In the genomic region with DNA sequence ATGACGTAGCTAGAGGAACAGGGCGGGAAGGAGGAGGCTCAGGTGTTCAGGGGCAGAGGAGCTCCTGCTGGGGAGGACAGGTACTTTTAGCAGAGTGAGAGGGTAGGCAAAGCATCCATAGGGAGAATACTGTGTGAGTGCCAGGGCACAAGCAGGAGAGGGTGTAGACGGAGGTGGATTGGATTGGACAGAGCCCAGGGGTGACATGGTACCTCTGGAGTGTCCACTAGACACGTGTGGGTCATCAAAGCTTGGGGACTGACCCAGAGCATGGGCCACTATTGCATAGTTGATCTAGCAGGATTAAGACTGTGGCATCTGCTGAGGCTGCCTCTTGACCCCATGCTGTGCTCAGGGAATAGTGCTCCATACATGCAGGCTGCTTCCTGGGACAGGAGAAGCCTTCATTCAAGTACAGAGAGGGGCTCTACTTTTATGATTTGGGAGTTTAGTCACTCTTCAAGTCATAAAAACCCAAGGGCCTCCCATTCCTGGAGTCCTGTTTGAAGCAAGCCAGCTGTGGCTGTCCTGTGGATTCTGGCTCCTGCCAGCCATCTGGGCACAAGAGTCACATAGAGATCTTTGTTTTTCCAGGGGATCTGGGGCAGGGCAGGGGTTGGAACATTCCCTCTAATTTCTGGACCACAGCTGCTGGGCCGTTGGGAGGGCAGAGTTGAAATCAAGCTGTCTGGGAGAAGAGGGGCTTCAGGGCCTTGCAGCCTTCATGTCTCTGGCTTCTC, we compare ENCODE assay signal across 14 mouse cellular contexts. TPM values are rescaled to one million over a fixed set of nuclear protein-coding genes. Genes with fewer than 3 reads are reported as not detected.
A peak's percentile ranks its signal among the peaks of the same experiment; 100 is the strongest.
DNase-seq lines count a peak whose midpoint lies in the region; ATAC-seq lines count a peak whose summit lies in the region.
"Had no signal": no experiment of that assay in that cellular context is flagged by ENCODE, and none has a peak within 500 bp of the region (broad histone marks: within the 10 kb centered on the region; RNA-seq: fewer than 3 reads in every experiment).

No protein-coding gene starts in this region.

- peaks cover 5% of the 10 kb centered on the region; the same call in 1 of the 2 replicates for H3K4me1 ChIP-seq in kidney, embryonic 14.5 days (ENCODE audit: control insufficient read depth, insufficient read depth, low read length)
- peaks cover 23% of the 10 kb centered on the region for H3K4me1 ChIP-seq in lung, embryonic 16.5 days (replicated peaks; ENCODE audit: control insufficient read depth, insufficient read depth, low read length)
- H3K4me1 ChIP-seq in embryonic facial prominence, embryonic 14.5 days (ENCODE audit: control insufficient read depth, insufficient read depth, low read length), result peaks cover 12% of the 10 kb centered on the region; the same call in 1 of the 2 replicates
- no peaks in the 10 kb centered on the region; the same call in 1 of the 2 replicates for H3K4me1 ChIP-seq in stomach, embryonic 14.5 days (ENCODE audit: control insufficient read depth, insufficient read depth, low read length)

- WGBS in kidney, embryonic 14.5 days, result 41% methylated on average over 5 of the region's 5 CpGs
- WGBS in lung, embryonic 16.5 days, result 56% methylated on average over 5 of the region's 5 CpGs
- WGBS in embryonic facial prominence, embryonic 14.5 days, result 65% methylated on average over 5 of the region's 5 CpGs
- WGBS in stomach, embryonic 14.5 days, result 61% methylated on average over 5 of the region's 5 CpGs

- H3K9ac ChIP-seq in kidney, embryonic 14.5 days (ENCODE audit: low read depth, low read length), result no peak overlapping the region
- 0 out of 2 replicates have a peak overlapping the region, but pooled peaks have one; percentile 10 for H3K9ac ChIP-seq in lung, embryonic 16.5 days (ENCODE audit: low read length)
- H3K9ac ChIP-seq in embryonic facial prominence, embryonic 14.5 days (ENCODE audit: low read depth, low read length), result 0 out of 2 replicates have a peak overlapping the region, but pooled peaks have one; percentile 3
- H3K9ac ChIP-seq in stomach, embryonic 14.5 days (replicated peaks; ENCODE audit: low read depth, low read length), result no peak overlapping the region
- H3K9ac ChIP-seq: hindbrain, embryonic 14.5 days had no signal

- ATAC-seq in kidney, embryonic 14.5 days (ENCODE audit: low FRiP score, low TSS enrichment), result peak; percentile 58
- ATAC-seq in lung, embryonic 16.5 days (ENCODE audit: low read depth), result no peak
- peak; percentile 48; the same call in 1 of the 2 replicates for ATAC-seq in embryonic facial prominence, embryonic 14.5 days (ENCODE audit: low read depth)
- peak; percentile 43; the same call in 1 of the 2 replicates for ATAC-seq in stomach, embryonic 14.5 days (ENCODE audit: insufficient number of reproducible peaks, insufficient read depth, low FRiP score, low read depth)
- ATAC-seq in cerebellum, adult (ENCODE audit: insufficient number of reproducible peaks, low FRiP score, low TSS enrichment), result no peak
- no peak for ATAC-seq in CD4-positive, CD25-positive, alpha-beta regulatory T cell, adult 4 months
- ATAC-seq: forebrain, embryonic 14.5 days had no signal

- H3K4me3 ChIP-seq in kidney, embryonic 14.5 days (ENCODE audit: low read length), result no peak overlapping the region
- no peak overlapping the region for H3K4me3 ChIP-seq in lung, embryonic 16.5 days (ENCODE audit: low read length)
- H3K4me3 ChIP-seq in embryonic facial prominence, embryonic 14.5 days (ENCODE audit: low read depth, low read length), result no peak overlapping the region
- no peak overlapping the region for H3K4me3 ChIP-seq in stomach, embryonic 14.5 days (ENCODE audit: low read depth, low read length)

- peak overlapping the region; percentile 73 for H3K27ac ChIP-seq in kidney, embryonic 14.5 days (ENCODE audit: low read depth, low read length)
- peak overlapping the region; percentile 60 for H3K27ac ChIP-seq in lung, embryonic 16.5 days (ENCODE audit: low read length)
- H3K27ac ChIP-seq in embryonic facial prominence, embryonic 14.5 days (replicated peaks; ENCODE audit: low read depth, low read length), result peak overlapping the region; percentile 44; the same call in 1 of the 2 replicates
- H3K27ac ChIP-seq in stomach, embryonic 14.5 days (ENCODE audit: low read length), result peak overlapping the region; percentile 39
- H3K27ac ChIP-seq: hindbrain, embryonic 14.5 days had no signal

- no peak for DNase-seq in kidney, postnatal 36 days
- no peak for DNase-seq in lung, postnatal 4 days
- DNase-seq in embryonic facial prominence, embryonic 14.5 days (ENCODE audit: low spot score), result peak; percentile 61
- DNase-seq: cerebellum, adult 11-12 months; heart, postnatal 10 days; kidney, adult 8-10 months; midbrain, embryonic 14.5 days had no signal

- H3K4me2 ChIP-seq in kidney, embryonic 14.5 days (replicated peaks; ENCODE audit: low read depth, low read length), result no peak overlapping the region
- H3K4me2 ChIP-seq in lung, embryonic 16.5 days (ENCODE audit: low read depth, low read length), result no peak overlapping the region
- H3K4me2 ChIP-seq in embryonic facial prominence, embryonic 14.5 days (ENCODE audit: low read depth, low read length), result no peak overlapping the region
- no peak overlapping the region for H3K4me2 ChIP-seq in stomach, embryonic 14.5 days (replicated peaks; ENCODE audit: low read depth, low read length)
- H3K4me2 ChIP-seq: hindbrain, embryonic 14.5 days had no signal

- no peaks in the 10 kb centered on the region for H3K9me3 ChIP-seq in kidney, embryonic 14.5 days (ENCODE audit: control insufficient read depth, low read length)
- no peaks in the 10 kb centered on the region for H3K9me3 ChIP-seq in lung, embryonic 16.5 days (ENCODE audit: control insufficient read depth, low read length)
- no peaks in the 10 kb centered on the region for H3K9me3 ChIP-seq in embryonic facial prominence, embryonic 14.5 days (ENCODE audit: control insufficient read depth, low read length)
- no peaks in the 10 kb centered on the region for H3K9me3 ChIP-seq in stomach, embryonic 14.5 days (ENCODE audit: control insufficient read depth, low read depth, low read length)

- no peaks in the 10 kb centered on the region for H3K27me3 ChIP-seq in kidney, embryonic 14.5 days (ENCODE audit: control insufficient read depth, insufficient read depth, low read length)
- no peaks in the 10 kb centered on the region for H3K27me3 ChIP-seq in lung, embryonic 16.5 days (ENCODE audit: control insufficient read depth, insufficient read depth, low read depth, low read length)
- no peaks in the 10 kb centered on the region for H3K27me3 ChIP-seq in embryonic facial prominence, embryonic 14.5 days (replicated peaks; ENCODE audit: control insufficient read depth, insufficient read depth, low read length)
- no peaks in the 10 kb centered on the region for H3K27me3 ChIP-seq in stomach, embryonic 14.5 days (ENCODE audit: control insufficient read depth, insufficient read depth, low read length)

- H3K36me3 ChIP-seq in kidney, embryonic 14.5 days (ENCODE audit: control insufficient read depth, insufficient read depth, low read length), result peaks cover 4% of the 10 kb centered on the region; the same call in 1 of the 2 replicates
- no peaks in the 10 kb centered on the region for H3K36me3 ChIP-seq in lung, embryonic 16.5 days (ENCODE audit: control insufficient read depth, insufficient read depth, low read length)
- H3K36me3 ChIP-seq in embryonic facial prominence, embryonic 14.5 days (ENCODE audit: control insufficient read depth, insufficient read depth, low read length), result no peaks in the 10 kb centered on the region
- no peaks in the 10 kb centered on the region; the same call in 1 of the 2 replicates for H3K36me3 ChIP-seq in stomach, embryonic 14.5 days (ENCODE audit: control insufficient read depth, insufficient read depth, low read length)

RNA-seq across cellular contexts. Expression of a gene that starts 39.5 kb away (rescaled TPM):
- 25.5 and 26.3 TPM in 2 replicates for polyA plus RNA-seq in kidney, embryonic 14.5 days (2014; fragmentation: Nextera tagmentation; extraction: Ambion mirVana)
- polyA plus RNA-seq in lung, embryonic 16.5 days (2015; fragmentation: Nextera tagmentation; extraction: Ambion mirVana), result 12.9 and 13.7 TPM in 2 replicates
- polyA plus RNA-seq in embryonic facial prominence, embryonic 14.5 days (2014; fragmentation: Nextera tagmentation; extraction: Ambion mirVana), result 44.0 and 48.4 TPM in 2 replicates
- 22.4 and 24.9 TPM in 2 replicates for polyA plus RNA-seq in stomach, embryonic 14.5 days (2014; fragmentation: Nextera tagmentation; extraction: Ambion mirVana)
- polyA plus RNA-seq in CD4-positive, CD25-positive, alpha-beta regulatory T cell, adult 4 months (2017; shearing (Covaris generic)), result 10 to 100 TPM; 16.2 to 21.1 TPM

RNA-seq across cellular contexts. Expression of a gene that starts 48.1 kb away (rescaled TPM):
- 25.6 and 29.1 TPM in 2 replicates for polyA plus RNA-seq in kidney, embryonic 14.5 days (2014; fragmentation: Nextera tagmentation; extraction: Ambion mirVana)
- 32.3 and 32.4 TPM in 2 replicates for polyA plus RNA-seq in lung, embryonic 16.5 days (2015; fragmentation: Nextera tagmentation; extraction: Ambion mirVana)
- 16.6 and 21.5 TPM in 2 replicates for polyA plus RNA-seq in embryonic facial prominence, embryonic 14.5 days (2014; fragmentation: Nextera tagmentation; extraction: Ambion mirVana)
- 25.2 and 27.7 TPM in 2 replicates for polyA plus RNA-seq in stomach, embryonic 14.5 days (2014; fragmentation: Nextera tagmentation; extraction: Ambion mirVana)
- 1 to 10 TPM; 2.3 to 8.0 TPM for polyA plus RNA-seq in CD4-positive, CD25-positive, alpha-beta regulatory T cell, adult 4 months (2017; shearing (Covaris generic))

Comparison
In these comparisons a context has a peak if more than half of its experiments do, and no peak if none do; other contexts are left out.
1. ATAC-seq: peak in kidney, embryonic 14.5 days (single experiment), embryonic facial prominence, embryonic 14.5 days (single experiment) and stomach, embryonic 14.5 days (single experiment); none in lung, embryonic 16.5 days (single experiment), cerebellum, adult (single experiment) and CD4-positive, CD25-positive, alpha-beta regulatory T cell, adult 4 months (single experiment).
2. H3K9ac ChIP-seq: peak in lung, embryonic 16.5 days (single experiment) and embryonic facial prominence, embryonic 14.5 days (single experiment); none in kidney, embryonic 14.5 days (single experiment) and stomach, embryonic 14.5 days (single experiment).
3. Peak in every context shown above with its lines, with median percentiles within 50 percentile points of each other: H3K27ac ChIP-seq.